Mouse (Mus musculus) layer of hippocampus, adult 18-20 months (tissue): ENCODE measurements at regions not wholly inside any gene's neighbourhood (a gene's known extent, or its start where the extent isn't known, plus 50 kb on each side); places are given as distances from the start of the nearest gene placed in this dataset.
"Not testable (repeated sequence)": the region's sequence is repeated elsewhere in the genome, so short reads cannot be mapped to it uniquely, and the experiment has no call there.

Experiments
- DNase-seq, 2 experiments: peaks; one replicate each; pipeline ENCODE4 v3.0.0; 2022; ENCODE audit warnings: low spot score in 2 of 2

DNA sequence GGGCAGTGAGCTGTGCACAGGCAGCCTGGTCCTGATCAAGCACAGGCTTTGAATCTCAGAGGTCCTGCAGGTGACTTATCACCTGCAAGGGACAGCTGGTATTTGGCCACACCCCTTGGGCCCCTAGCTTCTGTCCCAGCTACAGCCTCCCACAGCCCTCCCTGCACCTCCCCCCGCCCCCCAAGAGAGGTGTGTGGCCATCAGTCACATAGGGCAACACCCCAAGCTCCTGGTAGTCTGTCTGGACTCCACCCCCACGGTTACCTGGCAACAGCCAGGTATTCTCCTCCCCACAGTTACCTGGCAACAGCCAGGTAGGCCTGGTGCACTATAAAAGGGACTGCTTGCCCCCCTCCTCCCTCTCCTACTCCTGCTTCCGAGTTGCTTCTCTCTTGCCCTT lies 98.0 kb downstream of the H2al2a start:
- DNase-seq = no peak

- no peak for DNase-seq
These were observed 100.7 kb downstream of the H2al2a start for GRCm38 (mm10) chr2:17896036-17896435.

DNA sequence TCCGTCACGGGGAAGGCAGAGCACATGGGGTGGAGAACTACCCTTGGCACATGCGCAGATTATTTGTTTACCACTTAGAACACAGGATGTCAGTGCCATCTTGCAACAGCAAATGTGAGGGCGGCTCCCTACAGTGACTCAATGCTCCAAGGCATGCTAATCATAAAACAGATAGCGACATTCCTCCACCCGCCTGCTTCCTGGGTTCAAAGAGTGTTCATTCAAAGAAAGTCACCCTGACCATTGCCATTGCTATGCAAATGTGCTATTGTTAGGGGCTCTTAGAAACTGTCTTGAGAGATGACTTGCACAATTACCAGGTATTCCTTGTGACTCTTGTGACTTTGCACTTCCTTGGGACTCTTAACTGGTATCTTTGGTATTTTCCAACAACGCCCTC lies 104.1 kb downstream of the H2al2a start:
- not testable (repeated sequence) for DNase-seq

- no peak for DNase-seq
These were observed 109.1 kb downstream of the H2al2a start for GRCm38 (mm10) chr2:17887699-17888098.

DNA sequence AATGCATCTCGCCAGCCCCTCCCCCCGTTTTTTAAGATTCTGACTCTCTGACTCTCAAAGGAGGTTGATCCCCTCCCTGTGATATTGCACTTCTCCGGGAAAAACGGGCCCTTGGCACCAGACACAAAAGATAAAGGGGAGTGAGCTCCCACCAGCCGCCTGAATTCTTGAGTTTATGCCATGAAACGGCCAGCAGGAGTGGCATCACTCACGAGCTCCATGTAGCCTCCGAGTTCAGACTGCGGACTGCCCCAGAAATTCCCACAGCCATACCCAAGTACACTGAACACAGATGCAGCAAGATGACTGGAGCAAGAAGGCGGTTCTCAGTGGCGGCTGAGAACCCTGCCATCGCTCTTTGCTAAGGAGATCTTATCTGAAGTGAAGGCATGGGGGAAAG lies 114.4 kb downstream of the H2al2a start:
- DNase-seq = no peak

- no peak for DNase-seq
These were observed 115.7 kb downstream of the H2al2a start for GRCm38 (mm10) chr2:17880800-17881717.

DNA sequence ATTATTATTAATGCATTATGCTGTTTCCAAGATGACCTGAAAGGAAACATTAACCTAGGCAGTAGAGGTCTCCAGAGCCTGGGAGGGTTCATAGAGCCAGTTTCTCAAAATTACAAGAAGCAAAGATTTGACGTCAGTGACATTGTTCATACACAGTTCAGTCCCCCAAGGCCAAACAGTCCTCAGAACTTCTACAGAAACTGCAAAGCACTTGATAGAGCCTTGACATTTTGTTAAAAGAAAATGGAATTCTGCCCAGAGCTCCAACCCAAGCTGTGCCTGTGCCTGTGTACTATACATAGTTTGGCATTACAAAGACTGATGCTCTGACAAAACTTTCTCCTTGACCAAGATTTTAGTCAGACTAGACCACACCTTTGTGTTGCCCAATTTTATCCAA lies 118.9 kb downstream of the H2al2a start:
- no peak for DNase-seq

DNA sequence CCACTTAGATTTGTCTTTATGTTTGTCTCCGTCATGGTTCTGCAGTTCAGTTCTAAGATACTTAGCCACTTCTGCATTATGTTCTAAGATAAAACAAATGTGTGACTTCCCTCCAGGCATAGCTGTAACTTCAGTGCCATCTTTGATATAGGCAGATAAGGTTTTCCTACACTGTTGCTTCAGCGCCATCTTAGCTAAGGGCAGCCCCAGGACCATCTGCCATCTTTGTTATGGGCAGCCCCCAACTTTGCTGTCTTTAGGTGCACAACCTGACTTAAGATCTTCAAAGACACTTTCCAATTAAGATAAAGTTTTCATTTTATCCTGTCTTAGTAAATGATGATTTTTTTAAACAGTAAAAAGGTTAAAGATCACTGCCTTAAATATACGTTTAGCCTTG lies 119.8 kb downstream of the H2al2a start:
- no peak for DNase-seq

DNA sequence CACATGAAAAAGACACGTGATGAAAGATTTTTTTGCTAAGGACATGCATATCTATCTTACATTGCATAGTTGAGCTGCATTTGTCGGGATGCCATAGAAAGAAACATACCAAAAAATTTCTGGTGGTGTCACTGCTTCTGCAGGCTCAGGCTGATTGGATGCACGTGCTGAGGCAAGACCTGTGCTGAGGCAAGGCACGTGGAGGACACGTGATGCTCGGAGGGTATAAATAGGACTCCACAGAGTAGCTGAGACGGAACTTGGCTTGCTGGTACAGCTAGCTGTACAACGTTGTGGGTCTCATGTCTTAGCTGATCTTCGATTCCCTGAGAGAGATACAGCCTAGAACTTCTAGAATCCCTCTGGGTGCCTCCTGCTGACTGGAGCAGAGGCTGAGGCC lies 120.6 kb downstream of the H2al2a start:
- no peak for DNase-seq

DNA sequence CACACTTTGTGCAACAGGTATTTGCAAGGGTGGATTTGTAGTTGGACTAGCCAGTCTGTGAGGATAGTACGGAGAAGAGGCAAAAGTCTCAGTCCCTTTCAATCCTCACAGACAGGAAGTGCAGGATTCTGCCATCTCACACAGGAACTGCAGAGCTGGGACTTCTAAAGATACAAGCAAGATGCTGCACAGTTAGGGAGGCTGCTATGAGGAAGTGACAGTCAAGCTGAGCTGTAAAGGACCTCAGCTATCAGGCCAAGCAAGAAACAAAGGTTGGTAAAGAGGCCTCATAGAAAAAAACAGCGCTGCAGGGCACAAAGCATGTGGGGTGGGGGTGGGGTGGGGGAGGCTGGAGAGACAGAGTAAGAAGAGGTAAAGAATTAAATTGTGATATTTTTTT lies 126.2 kb downstream of the H2al2a start:
- DNase-seq = no peak

DNA sequence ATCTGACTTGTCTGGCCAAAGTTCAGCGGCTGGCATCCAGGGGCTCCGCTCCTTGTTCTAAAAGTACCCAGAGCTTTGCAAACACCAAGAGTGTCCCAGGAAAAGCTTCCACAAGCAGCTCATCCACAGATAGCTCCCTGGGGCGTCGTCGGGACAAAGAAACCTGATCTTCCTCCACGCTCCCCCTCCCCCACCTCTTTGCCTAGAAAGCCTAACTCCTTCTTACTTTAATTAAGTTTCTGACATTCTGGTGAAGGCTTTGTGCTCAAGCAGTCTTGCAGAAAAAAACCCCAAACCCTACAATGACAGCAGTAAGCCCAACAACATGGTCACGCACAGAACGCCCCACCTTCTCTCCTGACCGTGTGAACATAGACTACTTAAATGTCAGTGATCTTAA lies 128.6 kb downstream of the H2al2a start:
- no peak for DNase-seq

DNA sequence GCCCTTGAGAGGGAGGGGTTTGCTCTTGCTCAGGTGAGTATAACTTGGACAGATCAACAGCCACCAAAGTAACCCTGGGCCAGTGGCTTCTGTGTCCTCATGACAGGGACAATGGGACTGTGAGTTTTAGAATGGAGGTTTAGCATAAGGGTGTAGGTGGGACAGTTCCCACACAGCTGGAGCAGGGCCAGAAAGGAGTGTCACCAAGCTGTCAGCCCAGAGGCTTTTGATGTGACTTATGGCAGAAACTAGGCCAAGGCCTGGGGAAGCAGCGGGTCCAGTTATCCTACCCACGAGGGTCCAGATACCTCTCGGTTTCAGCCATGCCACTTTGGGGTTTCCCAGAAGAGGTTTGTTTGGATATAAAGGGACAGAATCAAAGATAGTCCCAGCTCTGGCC lies 129.4 kb downstream of the H2al2a start:
- peak in 1 of 2 experiments; percentile 73 for DNase-seq

DNA sequence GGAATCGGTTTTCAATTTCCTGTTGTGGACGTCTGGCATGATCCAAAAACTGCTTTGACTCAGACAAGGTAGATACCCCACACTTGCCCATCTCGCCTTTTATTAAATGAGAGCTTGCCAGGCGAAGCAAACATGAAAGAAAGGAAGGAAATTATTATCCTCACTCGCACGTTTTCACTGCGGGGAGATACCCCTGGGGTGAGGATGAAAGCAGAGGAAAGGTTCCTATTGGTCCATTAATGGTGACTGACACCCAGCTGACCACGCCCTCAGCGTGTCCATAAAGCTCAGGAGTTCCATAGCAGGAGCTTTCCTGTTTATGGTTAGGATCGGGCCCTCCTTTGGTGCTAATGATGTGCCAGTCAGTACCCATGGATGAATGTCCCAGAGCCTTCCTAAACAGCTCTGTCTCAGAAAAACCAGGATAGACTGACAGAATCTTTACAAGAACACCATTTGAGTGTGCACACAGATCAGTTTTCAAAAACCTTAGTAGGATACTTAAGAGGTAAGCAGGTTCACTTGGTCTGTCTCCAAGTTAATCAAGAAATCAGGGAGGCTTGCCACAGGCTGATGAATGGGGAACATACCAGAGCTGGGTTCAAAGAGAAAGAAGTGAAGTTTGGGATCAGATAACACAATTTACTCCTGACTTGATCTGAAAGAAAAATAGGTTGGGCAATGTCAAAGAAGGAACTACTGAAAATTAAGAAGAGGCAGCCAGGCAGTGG lies 130.7 kb upstream of the Nebl start:
- DNase-seq = no peak

GRCm38 (mm10) chr2:17860922-17861559 lies 129.8 kb upstream of the Nebl start:
- no peak for DNase-seq

GRCm38 (mm10) chr2:17859234-17859633 lies 128.0 kb upstream of the Nebl start:
- no peak for DNase-seq

DNA sequence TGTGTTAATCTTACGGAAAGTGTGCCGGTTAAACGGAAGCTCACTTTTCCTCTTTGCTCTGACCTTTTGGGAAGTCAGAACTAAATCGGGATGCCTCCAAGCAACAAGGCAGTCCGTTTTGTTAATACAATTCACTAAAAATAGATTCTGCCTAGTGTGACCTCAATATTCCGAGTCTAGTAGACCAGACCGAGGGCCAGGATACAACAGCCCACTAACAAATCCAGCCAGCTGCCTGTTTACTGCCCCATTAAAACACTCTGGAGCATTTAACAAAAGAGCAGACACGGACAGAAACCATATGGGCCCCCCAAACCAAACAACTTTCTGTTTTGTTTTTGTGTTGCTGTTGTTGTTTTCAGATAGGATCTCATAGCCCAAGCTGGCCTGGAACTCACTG lies 127.1 kb upstream of the Nebl start:
- DNase-seq = no peak

DNA sequence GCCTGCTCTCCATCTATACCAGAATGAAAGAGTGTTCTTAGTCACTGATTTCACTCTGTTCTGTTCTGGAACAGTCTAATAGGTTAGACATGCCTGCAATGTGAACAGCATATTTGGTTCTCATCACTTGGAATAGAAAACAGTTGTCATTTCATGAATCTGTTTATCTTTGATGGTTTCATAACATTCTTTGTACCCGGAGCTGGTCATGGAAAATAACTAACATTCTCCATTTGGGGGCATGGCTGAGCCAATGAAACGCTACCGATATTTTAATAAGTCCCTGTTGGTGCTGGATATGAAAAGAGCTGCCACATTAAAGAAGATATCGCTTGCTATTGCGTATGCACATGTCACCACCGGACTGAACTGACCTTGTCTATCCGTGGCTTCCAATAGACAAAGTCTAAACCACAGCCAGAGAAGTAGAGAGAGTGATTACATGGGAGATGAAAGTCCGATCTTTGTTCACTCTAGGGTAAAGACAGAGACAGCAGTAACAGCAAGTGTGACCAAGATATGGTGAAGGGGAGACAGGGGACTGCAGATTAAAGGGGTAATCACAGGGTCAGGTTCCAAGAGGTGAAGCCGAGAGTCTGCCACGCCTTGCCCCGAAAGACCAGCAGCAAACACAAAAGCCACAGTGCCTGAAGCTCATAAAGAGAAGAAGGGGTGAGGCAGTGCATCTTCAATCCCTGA lies 124.5 kb upstream of the Nebl start:
- peak in 1 of 2 experiments; percentile 77 for DNase-seq

DNA sequence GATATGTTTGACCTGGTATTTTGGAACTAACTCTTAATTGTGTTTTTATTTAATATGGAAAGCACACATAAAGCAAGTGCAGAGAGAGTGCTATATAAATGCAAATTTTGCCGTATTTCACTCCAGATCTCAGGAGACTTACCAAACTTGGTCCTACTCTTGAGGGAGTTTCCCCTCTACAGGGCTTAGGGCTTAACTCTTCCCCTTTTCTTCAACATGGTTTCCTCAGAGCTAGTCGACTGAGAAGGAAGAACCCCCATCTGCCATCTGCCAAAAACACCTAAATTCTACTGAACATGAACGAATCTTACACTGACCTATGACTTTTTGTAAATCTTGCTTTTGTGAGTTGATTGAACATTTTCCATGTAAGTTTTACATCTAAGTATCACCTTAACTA lies 122.8 kb upstream of the Nebl start:
- no peak for DNase-seq

DNA sequence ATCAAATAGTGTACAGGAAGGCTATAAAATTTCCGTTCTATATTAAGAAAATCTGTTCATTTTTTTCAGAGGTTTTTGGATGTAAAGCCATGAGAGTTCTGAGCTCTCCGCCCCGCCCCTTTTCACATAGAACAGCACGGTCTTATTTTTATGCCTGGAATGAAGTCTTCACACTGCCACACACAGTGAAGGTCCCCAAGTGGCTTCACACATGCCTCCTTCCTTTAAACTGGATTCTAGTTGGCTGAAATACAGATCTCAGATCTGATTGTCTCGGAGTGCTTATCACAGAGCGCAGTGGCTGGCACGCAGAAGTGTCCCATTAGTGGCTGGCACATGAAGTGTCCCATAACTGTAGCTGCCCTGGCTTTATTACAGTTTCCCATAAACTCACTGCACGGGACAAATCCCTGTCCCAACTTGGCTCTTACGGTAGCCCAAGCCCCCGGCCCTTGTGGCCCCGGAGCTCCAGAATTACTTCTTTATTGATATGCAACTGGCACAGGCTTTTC lies 122.3 kb upstream of the Nebl start:
- no peak for DNase-seq

GRCm38 (mm10) chr2:17852740-17853499 lies 121.7 kb upstream of the Nebl start:
- no peak for DNase-seq
